Mouse (Mus musculus) cerebellum, adult 8-10 months (tissue): Measurements from ENCODE around the gene Gpc5.

Experiments
- DNase-seq: peaks from one replicate; pipeline ENCODE4 v3.0.0; 2022

The Gpc5 gene

GRCm38 (mm10) chr14:115369611-115370167 is 277.7 kb downstream of the Gpc5 start:
- DNase-seq: no peak

DNA sequence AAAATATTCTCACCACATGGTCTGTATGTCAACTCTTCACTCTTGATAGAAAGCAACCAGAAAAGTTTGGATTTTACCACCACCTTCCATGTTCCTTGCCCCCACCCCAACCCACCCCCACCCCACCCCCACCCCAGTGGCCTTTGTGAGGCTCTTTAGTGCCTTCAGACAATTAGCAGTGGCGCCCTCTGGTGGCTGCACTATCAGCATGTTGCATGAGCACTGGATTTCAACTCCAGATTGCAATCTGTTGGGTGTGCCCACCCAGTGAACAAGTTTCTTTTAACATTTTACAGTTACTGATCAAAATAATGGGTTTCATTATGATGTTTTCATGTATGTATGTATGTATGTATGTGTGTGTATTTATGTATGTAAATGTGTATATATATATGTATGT is 279.1 kb downstream of the Gpc5 start:
- no peak for DNase-seq

DNA sequence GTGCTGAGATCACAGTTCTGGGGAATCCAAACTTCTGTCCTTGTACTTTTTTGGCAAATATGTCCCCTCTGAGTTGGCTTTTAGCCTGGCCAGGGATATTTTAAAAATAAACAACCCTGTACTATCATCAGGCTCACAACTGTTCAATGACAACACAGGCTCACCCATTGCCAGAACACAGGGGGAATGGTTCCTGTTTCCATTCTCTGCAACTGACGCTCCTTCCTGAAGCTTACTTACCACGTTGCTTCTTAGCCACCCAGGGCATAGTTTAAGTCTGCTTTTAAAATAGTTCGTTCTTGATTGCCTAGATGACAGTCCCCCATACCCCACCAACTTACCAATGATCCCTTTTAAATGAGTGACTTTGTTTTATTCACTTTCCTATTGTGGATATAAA is 299.8 kb downstream of the Gpc5 start:
- no peak for DNase-seq

- no peak for DNase-seq
Measured at GRCm38 (mm10) chr14:115392894-115393524, 301.0 kb downstream of the Gpc5 start.

DNA sequence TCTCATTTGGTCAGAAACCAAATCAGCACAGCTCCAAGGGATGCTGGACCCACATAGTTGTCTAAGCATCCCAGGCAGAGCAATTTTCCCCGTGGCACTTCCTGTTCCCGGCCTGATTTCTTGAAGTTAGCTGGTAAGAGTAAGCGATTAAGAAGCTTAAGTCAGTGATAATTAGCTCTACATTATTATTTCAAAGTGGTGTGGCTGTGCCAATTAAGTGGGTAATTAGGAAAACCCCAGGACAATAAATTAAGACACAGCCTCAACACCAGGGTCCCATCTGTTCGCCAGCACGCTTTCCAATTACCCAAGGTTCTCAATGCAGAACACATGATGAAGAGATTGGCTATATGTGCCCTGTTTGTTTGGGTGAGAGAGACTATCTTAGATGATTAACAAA is 314.6 kb downstream of the Gpc5 start:
- no peak for DNase-seq

DNA sequence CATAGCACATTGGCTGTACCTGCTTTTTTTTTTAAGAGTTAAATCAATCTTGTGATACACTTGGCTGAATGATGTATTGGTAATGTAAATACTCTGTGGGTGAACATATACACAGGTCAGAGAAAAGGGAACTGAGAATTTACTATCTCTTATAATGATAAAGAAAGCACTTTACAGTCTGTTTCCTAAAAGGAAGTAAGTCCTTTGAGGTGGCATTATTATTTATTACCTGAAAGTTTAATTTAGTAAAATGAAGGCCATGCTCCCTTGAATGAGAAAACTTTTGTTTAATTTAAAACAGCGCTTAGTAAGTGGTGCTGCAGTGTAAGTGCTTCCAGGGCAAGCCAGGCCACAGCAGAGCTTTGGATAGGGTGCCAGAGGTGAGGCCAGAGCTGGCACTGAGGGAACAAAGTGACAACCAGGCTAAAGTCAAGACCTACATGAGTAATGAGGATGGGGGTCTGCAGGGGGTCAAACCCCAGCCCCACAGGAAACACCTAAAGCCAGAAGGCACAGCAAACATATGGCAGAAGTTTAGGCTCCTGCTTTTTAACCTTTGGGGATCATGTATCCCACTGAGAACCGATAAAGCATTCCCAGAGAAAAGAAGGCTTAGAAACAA is 315.4 kb downstream of the Gpc5 start:
- DNase-seq: no peak

DNA sequence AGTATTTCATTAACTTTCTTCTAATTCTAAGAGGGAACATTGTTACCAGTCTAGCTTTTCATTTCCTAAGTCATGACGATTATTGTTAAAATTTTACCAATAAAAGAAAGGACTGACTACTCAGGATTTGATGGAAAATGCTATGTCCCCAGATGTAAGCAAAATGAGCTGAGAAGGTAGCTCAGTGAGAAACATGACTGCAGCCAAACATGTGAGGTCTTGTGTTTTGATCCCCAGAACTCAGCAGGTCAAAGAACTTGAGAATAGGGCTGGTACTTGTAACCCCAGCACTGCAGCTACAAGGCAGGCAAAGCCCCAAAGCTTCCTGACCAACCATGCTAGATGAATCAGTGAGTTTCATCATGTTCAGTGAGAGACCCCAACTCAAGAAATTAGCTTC is 318.9 kb downstream of the Gpc5 start:
- no peak for DNase-seq

GRCm38 (mm10) chr14:115411513-115412174 is 319.6 kb downstream of the Gpc5 start:
- no peak for DNase-seq

DNA sequence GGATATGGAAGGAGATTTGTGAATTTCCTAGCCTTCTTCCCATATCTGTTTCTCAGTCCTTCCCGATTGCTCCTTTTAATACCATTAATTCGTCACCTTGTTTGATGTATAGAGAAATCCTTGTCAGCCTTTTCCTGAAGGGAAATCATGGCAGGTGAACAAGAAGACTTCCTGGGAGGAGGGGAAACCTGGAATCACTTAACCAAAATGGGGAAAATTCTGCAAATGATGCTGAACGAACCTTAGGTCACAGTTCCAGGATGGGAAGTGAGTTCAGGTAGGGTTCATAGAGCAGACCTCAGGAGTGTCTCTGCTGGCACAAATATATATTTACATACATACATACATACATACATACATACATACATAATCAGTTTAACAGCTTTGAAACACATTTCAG is 320.8 kb downstream of the Gpc5 start:
- DNase-seq: no peak

DNA sequence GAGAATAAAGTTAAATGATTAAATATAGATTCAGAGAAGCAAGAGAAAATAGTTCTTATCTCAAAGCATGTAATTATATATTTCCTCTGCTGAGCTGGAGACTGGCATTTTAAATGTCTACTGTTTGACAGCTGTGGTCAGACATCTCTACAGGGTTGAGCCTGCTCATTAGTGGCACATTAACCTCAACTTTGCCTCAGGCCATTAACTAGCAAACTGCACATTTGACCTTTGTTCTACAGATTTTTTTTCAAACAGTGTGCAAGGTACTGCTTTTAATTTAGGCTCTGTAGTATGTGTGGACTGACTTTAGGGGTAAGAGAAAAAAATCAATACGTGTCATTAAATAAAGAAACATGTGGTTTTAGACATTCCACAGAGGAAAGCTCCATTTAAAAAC is 321.4 kb downstream of the Gpc5 start:
- DNase-seq: no peak

DNA sequence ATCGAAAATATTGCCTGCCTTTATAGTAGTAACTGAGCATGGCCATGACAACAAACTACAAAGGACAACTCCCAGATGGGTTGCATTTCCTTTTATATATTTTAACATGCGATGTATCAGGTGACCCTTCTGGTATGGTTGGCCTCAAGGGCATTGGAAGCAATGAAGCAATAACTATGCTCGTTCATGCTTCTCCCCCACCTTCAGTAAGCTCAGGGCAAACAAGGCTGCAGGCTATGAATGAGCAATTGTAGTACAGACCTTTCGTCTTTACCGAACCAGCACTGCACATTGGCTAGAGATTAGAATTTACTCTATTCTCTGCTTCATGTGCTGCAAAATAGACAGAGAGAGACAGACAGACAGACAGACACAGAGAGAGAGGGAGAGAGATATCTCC is 322.5 kb downstream of the Gpc5 start:
- DNase-seq: no peak

DNA sequence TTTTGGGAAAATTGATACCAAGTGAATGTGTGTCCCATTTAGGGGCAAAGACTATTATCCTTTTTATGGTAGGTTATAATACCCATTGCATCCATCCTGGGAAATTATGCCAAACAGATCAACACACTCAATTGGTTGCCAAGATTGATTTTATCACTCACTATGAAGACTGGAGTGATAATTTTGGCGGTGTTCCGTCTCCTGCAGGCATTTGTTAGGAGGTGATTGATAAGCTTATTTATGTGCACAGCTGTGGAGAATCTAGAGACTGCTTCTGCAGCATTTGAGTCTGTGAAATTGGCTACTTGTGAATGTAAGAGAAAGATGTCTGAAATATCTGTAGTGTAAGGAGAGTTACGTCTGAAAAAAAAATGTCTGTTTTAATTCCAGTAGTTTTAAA is 340.0 kb downstream of the Gpc5 start:
- no peak for DNase-seq

DNA sequence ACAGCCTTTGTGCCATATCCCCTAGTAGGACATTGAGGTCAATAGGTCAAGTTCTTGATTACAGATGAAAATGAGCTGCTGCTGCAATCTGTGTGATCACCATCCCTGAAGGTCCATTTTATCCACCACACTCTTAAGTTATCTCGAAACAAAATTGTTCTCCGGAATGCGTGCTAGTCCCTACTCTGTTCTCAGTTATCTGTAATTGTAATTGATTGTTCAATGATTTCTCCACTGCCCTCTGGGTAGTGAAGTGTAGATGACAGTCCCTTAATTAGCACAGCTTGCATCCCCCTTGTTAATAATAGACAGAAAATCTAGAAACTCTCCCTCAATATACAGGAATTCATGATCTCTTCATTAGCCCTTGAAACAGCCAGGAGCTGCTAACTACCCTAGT is 340.4 kb downstream of the Gpc5 start:
- DNase-seq: no peak

- no peak for DNase-seq
Measured at GRCm38 (mm10) chr14:115436617-115437016, 344.6 kb downstream of the Gpc5 start.

DNA sequence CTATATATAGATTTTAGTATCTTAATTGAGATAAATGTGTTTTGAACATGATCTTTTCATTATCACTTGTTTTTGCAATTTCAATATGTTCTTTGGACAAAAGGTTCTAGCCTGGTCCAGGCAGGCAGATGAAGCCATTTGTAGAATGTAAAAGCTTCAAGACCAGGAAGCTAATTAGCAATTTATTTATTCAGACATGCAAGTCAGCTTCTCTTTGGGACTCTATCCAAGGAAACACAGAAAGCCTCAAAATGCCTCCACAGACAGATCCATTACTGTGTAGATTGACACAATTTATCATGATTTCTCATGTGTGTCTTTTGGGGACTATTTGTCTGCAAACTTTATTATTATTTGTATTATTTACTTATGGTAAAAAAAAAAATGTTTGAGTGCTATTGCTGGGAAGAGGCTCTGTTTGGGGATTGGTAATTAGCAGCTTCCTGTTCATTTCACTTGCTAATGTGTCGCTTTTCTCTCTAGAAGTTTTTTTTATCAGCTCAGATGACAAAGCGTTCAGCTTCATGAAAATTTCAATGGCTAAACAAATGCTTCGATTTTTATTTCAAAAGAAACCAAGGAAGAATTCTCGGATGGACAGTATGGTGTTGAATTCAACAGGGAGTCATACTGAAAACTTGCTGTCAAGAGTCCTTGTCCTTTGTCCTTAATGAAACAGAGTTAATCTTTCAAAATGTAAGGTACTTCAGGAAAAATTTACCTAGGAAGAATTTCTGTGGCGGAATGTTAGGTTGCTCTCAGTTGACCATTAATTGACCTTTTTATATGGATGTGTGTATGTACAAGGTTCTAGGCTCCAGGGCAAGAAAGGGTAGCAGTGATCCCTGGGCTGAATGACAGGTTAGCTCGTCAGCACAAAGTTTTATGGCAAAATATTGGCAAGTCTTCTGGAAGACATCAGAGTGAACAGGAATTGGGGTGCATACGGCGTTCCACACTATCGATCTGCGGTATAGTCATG is 353.1 kb downstream of the Gpc5 start:
- no peak for DNase-seq

- DNase-seq: no peak
Measured at GRCm38 (mm10) chr14:115450938-115451337, 358.9 kb downstream of the Gpc5 start.

DNA sequence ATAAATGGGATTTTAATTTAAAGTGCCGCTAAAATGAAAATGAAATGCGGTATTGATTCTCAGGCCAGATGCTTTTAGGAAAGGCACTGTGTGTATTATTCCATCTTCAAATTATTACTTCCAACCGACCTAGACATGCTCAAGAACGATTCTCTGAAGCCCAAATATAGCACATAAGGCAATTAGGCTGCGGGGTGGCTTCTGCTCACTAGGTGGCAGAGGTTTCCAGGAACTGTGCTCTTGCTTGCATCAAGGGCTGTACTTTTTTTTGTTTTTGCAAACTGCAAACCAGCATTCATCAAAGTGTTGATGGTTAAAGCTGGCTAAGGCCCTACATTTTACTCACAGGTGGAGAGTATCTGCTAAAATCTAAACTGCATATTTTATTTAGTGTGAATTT is 375.9 kb downstream of the Gpc5 start:
- DNase-seq: no peak

DNA sequence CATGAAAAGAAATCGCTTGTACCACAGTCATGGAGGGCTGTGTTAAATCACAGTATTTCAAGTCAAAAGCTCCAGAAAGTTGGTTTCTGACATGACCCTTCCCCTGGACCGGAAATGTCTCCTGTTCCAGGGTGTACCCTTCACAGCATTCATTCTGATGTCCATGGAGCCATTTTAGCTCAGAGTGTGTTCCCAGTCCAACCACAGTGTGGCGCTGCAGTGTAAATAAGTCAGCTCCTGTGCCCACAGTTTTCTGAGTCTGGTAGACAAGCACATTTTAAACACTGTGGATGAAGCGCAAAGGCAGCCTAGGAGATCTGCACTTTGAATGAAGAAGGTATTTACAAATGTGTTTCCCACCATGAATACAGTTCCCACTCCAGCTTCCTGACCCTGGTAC is 383.2 kb downstream of the Gpc5 start:
- peak; percentile 6 for DNase-seq

- no peak for DNase-seq
Measured at GRCm38 (mm10) chr14:115477360-115477759, 385.3 kb downstream of the Gpc5 start.

DNA sequence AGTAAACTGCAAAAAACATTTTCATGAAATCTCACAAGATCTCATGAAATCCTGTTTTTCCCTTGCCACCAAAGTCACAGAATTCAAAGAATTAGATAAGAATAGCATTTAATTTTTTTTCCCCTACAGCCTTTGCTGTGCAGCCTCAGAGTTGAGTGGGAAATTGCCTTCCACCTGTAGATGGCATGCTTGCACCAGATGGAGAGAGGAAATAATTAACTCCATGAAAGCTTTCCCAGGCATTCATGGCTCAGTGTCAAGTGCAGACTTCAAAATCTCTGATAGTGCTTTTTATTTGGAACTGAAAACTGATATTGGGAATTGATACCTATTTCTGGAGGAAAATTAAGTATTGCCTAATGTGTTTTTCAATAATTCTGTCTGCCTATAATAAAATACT is 393.1 kb downstream of the Gpc5 start:
- no peak for DNase-seq

DNA sequence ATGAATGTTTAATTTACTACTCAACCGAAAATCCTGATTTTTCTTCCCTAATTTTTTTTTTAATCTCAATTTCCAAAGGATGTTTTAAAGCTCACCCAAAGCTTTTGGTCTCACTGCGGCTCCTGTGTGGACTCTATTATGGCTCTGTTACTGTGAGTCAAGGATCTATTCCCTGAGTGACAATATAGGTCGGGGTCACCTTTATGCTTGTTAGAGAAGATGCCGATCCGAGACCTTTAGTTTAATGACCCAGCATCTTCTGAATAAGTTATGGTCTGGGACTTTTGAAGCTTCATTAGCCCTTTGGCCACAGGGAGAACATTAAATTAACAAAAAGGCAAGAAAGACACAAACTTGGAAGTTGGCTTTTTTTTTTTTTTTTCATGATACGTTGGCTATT is 408.8 kb downstream of the Gpc5 start:
- DNase-seq: no peak

GRCm38 (mm10) chr14:115546516-115547282 is 454.7 kb downstream of the Gpc5 start:
- no peak for DNase-seq
